Mouse (Mus musculus): ENCODE data around the gene Klrb1f.
"Not testable (repeated sequence)": the region's sequence is repeated elsewhere in the genome, so short reads cannot be mapped to it uniquely, and the experiment has no call there.

Klrb1f gene

GRCm38 (mm10) chr6:129048857-129049473, 3.3 kb downstream of the Klrb1f start:
- DNase-seq (ENCODE audit: low read depth, low spot score): peak; percentile 93

- peak; percentile 20 for DNase-seq (ENCODE audit: low read depth, low spot score)
These were observed 4.0 kb downstream of the Klrb1f start for GRCm38 (mm10) chr6:129049596-129050251.

GRCm38 (mm10) chr6:129051086-129051485, 5.4 kb downstream of the Klrb1f start:
- DNase-seq (ENCODE audit: low read depth, low spot score): no peak

GRCm38 (mm10) chr6:129051731-129052130, 6.0 kb downstream of the Klrb1f start:
- DNase-seq (ENCODE audit: low read depth, low spot score): no peak

- no peak for DNase-seq (ENCODE audit: low read depth, low spot score)
These were observed 10.5 kb downstream of the Klrb1f start for GRCm38 (mm10) chr6:129056237-129056636.

- DNase-seq (ENCODE audit: low read depth, low spot score): no peak
These were observed 12.3 kb downstream of the Klrb1f start for GRCm38 (mm10) chr6:129058013-129058412.

GRCm38 (mm10) chr6:129065407-129065806, 19.7 kb downstream of the Klrb1f start:
- no peak for DNase-seq (ENCODE audit: low read depth, low spot score)

GRCm38 (mm10) chr6:129065857-129066256, 20.2 kb downstream of the Klrb1f start:
- DNase-seq (ENCODE audit: low read depth, low spot score): no peak

GRCm38 (mm10) chr6:129066530-129066929, 20.8 kb downstream of the Klrb1f start:
- DNase-seq (ENCODE audit: low read depth, low spot score): no peak

- peak; percentile 70 for DNase-seq (ENCODE audit: low read depth, low spot score)
These were observed 21.3 kb downstream of the Klrb1f start for GRCm38 (mm10) chr6:129066986-129067385.

GRCm38 (mm10) chr6:129085098-129085497, 39.4 kb downstream of the Klrb1f start:
- DNase-seq (ENCODE audit: low read depth, low spot score): no peak

- DNase-seq (ENCODE audit: low read depth, low spot score): not testable (repeated sequence)
These were observed 40.3 kb downstream of the Klrb1f start for GRCm38 (mm10) chr6:129086031-129086430.

GRCm38 (mm10) chr6:129088161-129088560, 42.5 kb downstream of the Klrb1f start:
- peak; percentile 53 for DNase-seq (ENCODE audit: low read depth, low spot score)

GRCm38 (mm10) chr6:129088596-129088995, 42.9 kb downstream of the Klrb1f start:
- DNase-seq (ENCODE audit: low read depth, low spot score): not testable (repeated sequence)

- DNase-seq (ENCODE audit: low read depth, low spot score): peak; percentile 60
These were observed 49.5 kb downstream of the Klrb1f start for GRCm38 (mm10) chr6:129095166-129095565.

- no peak for DNase-seq (ENCODE audit: low read depth, low spot score)
These were observed 52.2 kb downstream of the Klrb1f start for GRCm38 (mm10) chr6:129097929-129098328.

GRCm38 (mm10) chr6:129100794-129101193, 55.1 kb downstream of the Klrb1f start, which contains the start of gene Clec2e:
TSS of gene Clec2e (minus strand) at chr6:129100913.
- not testable (repeated sequence) for DNase-seq (ENCODE audit: low read depth, low spot score)

- DNase-seq (ENCODE audit: low read depth, low spot score): no peak
These were observed 55.9 kb downstream of the Klrb1f start for GRCm38 (mm10) chr6:129101604-129102003.

GRCm38 (mm10) chr6:129102858-129103555, 57.3 kb downstream of the Klrb1f start:
- DNase-seq (ENCODE audit: low read depth, low spot score): no peak
